Mouse (Mus musculus): ENCODE results near the gene Fhdc1. TPM values are rescaled to one million over a fixed set of nuclear protein-coding genes. Genes with fewer than 3 reads are reported as not detected.

Fhdc1 gene
- polyA plus RNA-seq, 1 experiment from 2014 or later = 6.3 TPM

DNA sequence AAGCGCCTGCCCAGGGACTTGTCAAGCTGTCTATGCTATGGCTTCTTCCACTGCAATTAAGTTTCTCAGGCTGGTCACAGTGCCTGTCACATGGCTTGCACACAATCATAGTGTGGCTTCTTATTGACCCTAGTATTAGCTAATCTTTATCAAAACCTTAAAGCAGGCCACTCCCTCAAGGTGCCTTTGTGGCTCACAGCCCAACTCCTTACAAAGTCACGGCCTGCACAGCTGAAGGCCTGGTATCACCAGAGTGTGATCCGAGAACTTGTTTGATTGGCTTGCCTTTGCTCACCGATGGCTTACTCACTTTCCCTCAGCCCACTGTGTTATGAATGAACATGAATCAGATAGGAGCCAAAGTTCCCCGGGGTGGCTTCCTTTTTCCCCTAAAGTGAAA lies 52.5 kb downstream of the Fhdc1 start:
- Histone ChIP-seq H3K4me2 (no peak overlapping the region), H3K27me3 (no peaks in the 10 kb centered on the region), H3K36me3 (no peaks in the 10 kb centered on the region), H3K9me3 (no peaks in the 10 kb centered on the region), H3K27ac (replicated peaks) (no peak overlapping the region), H3K4me1 (replicated peaks) (peaks cover 19% of the 10 kb centered on the region), H3K4me3 (no peak overlapping the region), H3K9ac (no peak overlapping the region)
- ATAC-seq (ENCODE audit: low read depth) = no peak
- 91% methylated on average over 5 of the region's 5 CpGs for WGBS

- ATAC-seq (ENCODE audit: low read depth) = no peak
- H3K4me2 ChIP-seq = no peak overlapping the region
- H3K9ac ChIP-seq = no peak overlapping the region
- H3K27me3 ChIP-seq = no peaks in the 10 kb centered on the region
- WGBS = 82% methylated on average over 5 of the region's 5 CpGs
- H3K4me1 ChIP-seq (replicated peaks) = no peaks in the 10 kb centered on the region; the same call in 1 of the 2 replicates
- no peaks in the 10 kb centered on the region for H3K9me3 ChIP-seq
- H3K27ac ChIP-seq (replicated peaks) = no peak overlapping the region
- no peaks in the 10 kb centered on the region for H3K36me3 ChIP-seq
- no peak overlapping the region for H3K4me3 ChIP-seq
These were observed 57.9 kb downstream of the Fhdc1 start for GRCm38 (mm10) chr3:84422340-84422739.

DNA sequence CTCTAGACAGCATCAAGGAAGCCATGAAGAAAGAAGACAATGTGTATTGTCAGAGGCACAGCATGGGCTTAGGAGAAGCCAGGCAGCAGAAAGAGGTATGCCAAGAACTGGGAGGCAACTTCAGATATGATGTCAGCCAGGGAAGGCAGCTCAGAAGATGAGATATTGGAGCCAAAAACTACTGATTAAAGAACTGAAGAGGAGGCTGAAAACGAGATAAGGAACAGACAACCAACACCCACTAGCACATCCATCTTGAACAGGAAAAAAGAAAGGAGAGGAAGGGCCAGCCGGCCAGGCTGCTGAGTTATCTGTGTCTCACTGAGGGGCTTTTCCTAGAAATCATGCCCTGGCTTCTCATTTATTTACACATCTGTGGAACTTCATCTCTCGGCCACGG lies 66.4 kb downstream of the Fhdc1 start:
- H3K4me2 ChIP-seq = no peak overlapping the region
- no peaks in the 10 kb centered on the region for H3K9me3 ChIP-seq
- no peak overlapping the region for H3K4me3 ChIP-seq
- WGBS = 76% methylated on average over 4 of the region's 4 CpGs
- no peak for ATAC-seq (ENCODE audit: low read depth)
- peaks cover 19% of the 10 kb centered on the region; the same call in 1 of the 2 replicates for H3K4me1 ChIP-seq (replicated peaks)
- H3K36me3 ChIP-seq = no peaks in the 10 kb centered on the region
- H3K27me3 ChIP-seq = no peaks in the 10 kb centered on the region; the same call in 1 of the 2 replicates
- no peak overlapping the region for H3K27ac ChIP-seq (replicated peaks)
- no peak overlapping the region for H3K9ac ChIP-seq

GRCm38 (mm10) chr3:84412920-84413319 lies 67.3 kb downstream of the Fhdc1 start:
- H3K36me3 ChIP-seq = no peaks in the 10 kb centered on the region
- H3K27ac ChIP-seq (replicated peaks) = no peak overlapping the region
- H3K4me2 ChIP-seq = no peak overlapping the region
- no peak for ATAC-seq (ENCODE audit: low read depth)
- no peaks in the 10 kb centered on the region; the same call in 1 of the 2 replicates for H3K27me3 ChIP-seq
- 21% methylated on average over 5 of the region's 5 CpGs for WGBS
- peaks cover 19% of the 10 kb centered on the region; the same call in 1 of the 2 replicates for H3K4me1 ChIP-seq (replicated peaks)
- H3K9ac ChIP-seq = no peak overlapping the region
- H3K4me3 ChIP-seq = no peak overlapping the region
- no peaks in the 10 kb centered on the region for H3K9me3 ChIP-seq

DNA sequence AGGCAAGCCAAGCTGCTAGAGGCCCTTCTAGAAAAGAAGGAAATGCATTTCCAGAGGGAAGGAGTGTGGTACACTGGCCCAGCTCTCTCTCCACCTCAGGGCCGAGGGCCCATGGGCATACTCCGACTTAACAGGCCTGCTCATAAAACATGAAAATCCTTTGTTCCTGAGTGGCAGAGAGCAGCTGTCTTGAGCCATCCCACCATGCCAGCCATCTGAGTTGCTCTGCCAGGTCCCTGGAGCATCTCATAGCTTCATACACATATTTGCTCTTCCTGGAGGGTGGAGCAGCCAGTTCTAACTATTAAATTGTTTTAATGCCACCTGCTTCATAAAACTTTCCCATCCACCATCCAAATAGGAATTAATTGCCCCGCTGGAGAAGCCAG lies 70.8 kb downstream of the Fhdc1 start:
- 67% methylated on average over 3 of the region's 3 CpGs for WGBS
- H3K9ac ChIP-seq = no peak overlapping the region

DNA sequence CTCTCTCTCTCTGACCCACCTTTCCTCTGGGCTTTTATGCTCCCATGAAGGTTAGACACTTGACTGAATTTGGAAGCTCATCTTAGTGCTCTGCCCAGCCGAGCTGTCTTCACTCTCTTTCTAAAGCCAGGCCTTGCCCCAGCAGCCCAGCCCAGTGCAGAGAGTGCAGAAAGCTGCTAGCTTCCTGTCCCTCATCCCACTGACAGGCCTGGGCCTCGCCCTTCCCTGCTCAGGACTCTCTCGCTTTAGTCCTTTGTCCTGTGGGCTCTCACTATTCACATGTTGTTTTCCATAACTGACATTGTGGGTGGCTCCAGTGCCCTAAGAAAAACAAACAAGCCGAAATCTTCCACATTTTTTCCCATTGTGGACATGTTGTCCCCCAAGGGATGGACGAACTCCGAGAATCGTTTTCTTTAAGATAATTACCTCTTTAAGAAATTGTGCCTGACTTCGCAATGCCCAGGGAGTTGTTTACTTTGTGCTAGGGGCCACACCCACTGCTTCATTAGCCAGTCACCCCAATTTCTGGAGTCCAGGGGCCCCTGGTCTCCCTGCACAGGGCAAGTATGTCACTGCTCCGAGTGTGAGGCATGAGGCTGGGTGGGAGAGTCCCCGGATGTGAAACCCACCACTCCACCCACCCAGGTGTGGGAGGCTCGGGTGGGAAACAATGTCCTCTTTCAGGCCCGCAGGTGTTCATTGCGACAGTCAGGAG lies 71.3 kb downstream of the Fhdc1 start:
- no peaks in the 10 kb centered on the region for H3K36me3 ChIP-seq
- WGBS = 61% methylated on average over 13 of the region's 13 CpGs
- no peak for ATAC-seq (ENCODE audit: low read depth)
- H3K9ac ChIP-seq = no peak overlapping the region
- H3K27me3 ChIP-seq = peaks cover 2% of the 10 kb centered on the region; the same call in 1 of the 2 replicates
- no peaks in the 10 kb centered on the region for H3K9me3 ChIP-seq
- peaks cover 30% of the 10 kb centered on the region for H3K4me1 ChIP-seq (replicated peaks)
- H3K4me2 ChIP-seq = no peak overlapping the region
- no peak overlapping the region for H3K27ac ChIP-seq (replicated peaks)
- H3K4me3 ChIP-seq = no peak overlapping the region

More for the DNA sequence above, 70.8 kb downstream of the Fhdc1 start:
- H3K4me1 ChIP-seq (replicated peaks) = peaks cover 25% of the 10 kb centered on the region
- H3K4me3 ChIP-seq = no peak overlapping the region
- H3K9me3 ChIP-seq = no peaks in the 10 kb centered on the region
- H3K4me2 ChIP-seq = no peak overlapping the region
- no peak overlapping the region for H3K27ac ChIP-seq (replicated peaks)
- no peaks in the 10 kb centered on the region; the same call in 1 of the 2 replicates for H3K27me3 ChIP-seq
- no peaks in the 10 kb centered on the region for H3K36me3 ChIP-seq
- no peak for ATAC-seq (ENCODE audit: low read depth)

DNA sequence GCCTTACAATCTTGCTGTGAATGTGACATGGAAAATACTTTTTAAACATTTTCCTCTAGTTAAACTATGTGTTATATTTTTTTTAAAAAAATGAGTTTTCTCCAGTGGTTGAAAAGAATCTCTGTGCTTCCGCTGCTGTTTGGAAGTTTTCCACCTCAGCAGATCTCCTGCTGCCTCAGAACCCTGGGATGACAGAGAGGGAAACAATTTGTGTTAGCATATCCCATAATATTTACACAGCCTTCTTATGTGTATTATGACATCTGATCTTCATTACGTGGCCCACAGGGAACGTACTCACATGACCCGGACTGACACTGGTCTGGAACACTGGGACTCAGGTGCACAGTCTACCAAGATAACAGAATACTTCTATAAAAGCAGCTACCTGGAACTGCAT lies 74.7 kb downstream of the Fhdc1 start:
- Histone ChIP-seq H3K27me3 (0 out of 2 replicates have a peak, but pooled peaks cover 3% of the 10 kb centered on the region), H3K4me3 (no peak overlapping the region), H3K36me3 (no peaks in the 10 kb centered on the region), H3K9ac (no peak overlapping the region), H3K27ac (replicated peaks) (no peak overlapping the region), H3K4me1 (replicated peaks) (peaks cover 17% of the 10 kb centered on the region), H3K9me3 (no peaks in the 10 kb centered on the region), H3K4me2 (no peak overlapping the region)
- ATAC-seq (ENCODE audit: low read depth) = no peak
- WGBS = 83% methylated on average over 4 of the region's 4 CpGs

GRCm38 (mm10) chr3:84403389-84403788 lies 76.8 kb downstream of the Fhdc1 start:
- peaks cover 17% of the 10 kb centered on the region for H3K4me1 ChIP-seq (replicated peaks)
- WGBS = 55% methylated on average over 5 of the region's 5 CpGs
- no peak overlapping the region for H3K27ac ChIP-seq (replicated peaks)
- H3K9ac ChIP-seq = no peak overlapping the region
- no peak for ATAC-seq (ENCODE audit: low read depth)
- H3K36me3 ChIP-seq = no peaks in the 10 kb centered on the region
- H3K4me2 ChIP-seq = no peak overlapping the region
- no peaks in the 10 kb centered on the region for H3K9me3 ChIP-seq
- H3K4me3 ChIP-seq = no peak overlapping the region
- 0 out of 2 replicates have a peak, but pooled peaks cover 3% of the 10 kb centered on the region for H3K27me3 ChIP-seq

DNA sequence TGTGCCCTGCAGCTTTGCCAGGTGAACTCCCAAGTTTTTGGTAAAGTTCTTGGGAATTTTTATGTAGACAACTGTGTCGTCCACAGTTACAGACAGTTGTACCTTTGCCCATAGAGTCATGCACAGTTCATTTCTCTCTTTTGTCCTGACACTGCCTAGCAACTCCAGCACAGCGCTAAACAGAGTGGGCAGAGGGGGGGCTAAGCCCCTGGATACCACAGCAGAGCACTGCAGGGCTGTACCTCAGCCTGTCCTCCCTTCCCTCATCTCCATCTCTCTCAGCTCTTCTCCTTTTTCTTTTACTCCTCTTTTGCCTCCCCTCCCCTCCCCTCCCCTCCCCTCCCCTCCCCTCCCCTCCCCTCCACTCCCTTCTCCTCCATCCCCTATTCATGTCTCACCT lies 77.5 kb downstream of the Fhdc1 start:
- ATAC-seq (ENCODE audit: low read depth) = 0 out of 2 replicates have a peak, but pooled peaks have one; percentile 51
- H3K4me1 ChIP-seq (replicated peaks) = peaks cover 17% of the 10 kb centered on the region
- H3K27me3 ChIP-seq = 0 out of 2 replicates have a peak, but pooled peaks cover 3% of the 10 kb centered on the region
- H3K27ac ChIP-seq (replicated peaks) = no peak overlapping the region
- no peaks in the 10 kb centered on the region for H3K9me3 ChIP-seq
- H3K9ac ChIP-seq = no peak overlapping the region
- 14% methylated on average over 2 of the region's 2 CpGs for WGBS
- no peak overlapping the region for H3K4me2 ChIP-seq
- no peaks in the 10 kb centered on the region for H3K36me3 ChIP-seq
- H3K4me3 ChIP-seq = no peak overlapping the region

- Histone ChIP-seq H3K36me3 (no peaks in the 10 kb centered on the region), H3K27me3 (no peaks in the 10 kb centered on the region)
- 34% methylated on average over 4 of the region's 4 CpGs for WGBS
These were observed 82.3 kb downstream of the Fhdc1 start for GRCm38 (mm10) chr3:84397976-84398375.

DNA sequence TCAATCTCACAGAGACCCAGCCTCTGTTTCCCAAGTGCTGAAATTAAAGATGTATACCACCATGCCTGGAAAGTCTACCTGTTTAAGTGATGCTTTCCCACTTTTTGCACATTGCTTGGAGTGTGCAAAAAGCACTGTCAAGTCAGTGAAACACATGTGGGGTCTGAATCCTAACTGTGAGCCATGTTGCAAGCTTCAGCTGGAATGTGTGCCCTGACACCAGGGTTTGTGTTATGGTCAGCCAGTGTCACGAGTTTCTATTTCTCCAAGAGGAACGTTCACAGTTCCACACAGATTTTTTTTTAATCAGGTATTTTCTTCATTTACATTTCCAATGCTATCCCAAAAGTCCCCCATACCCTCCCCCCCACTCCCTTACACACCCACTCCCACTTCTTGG lies 84.0 kb downstream of the Fhdc1 start:
- Histone ChIP-seq H3K4me1 (replicated peaks) (no peaks in the 10 kb centered on the region; the same call in 1 of the 2 replicates), H3K27me3 (no peaks in the 10 kb centered on the region), H3K4me2 (no peak overlapping the region), H3K36me3 (no peaks in the 10 kb centered on the region), H3K27ac (replicated peaks) (no peak overlapping the region), H3K4me3 (no peak overlapping the region), H3K9me3 (no peaks in the 10 kb centered on the region), H3K9ac (no peak overlapping the region)
- WGBS = 81% methylated on average over 2 of the region's 2 CpGs
- no peak for ATAC-seq (ENCODE audit: low read depth)

More at GRCm38 (mm10) chr3:84397976-84398375, 82.3 kb downstream of the Fhdc1 start:
- Histone ChIP-seq H3K9me3 (no peaks in the 10 kb centered on the region), H3K27ac (replicated peaks) (peak overlapping the region; percentile 70), H3K9ac (no peak overlapping the region), H3K4me3 (no peak overlapping the region), H3K4me2 (no peak overlapping the region), H3K4me1 (replicated peaks) (no peaks in the 10 kb centered on the region; the same call in 1 of the 2 replicates)
- peak; percentile 69; the same call in 1 of the 2 replicates for ATAC-seq (ENCODE audit: low read depth)

GRCm38 (mm10) chr3:84395840-84396239 lies 84.4 kb downstream of the Fhdc1 start:
- Histone ChIP-seq H3K4me3 (no peak overlapping the region), H3K4me1 (replicated peaks) (no peaks in the 10 kb centered on the region; the same call in 1 of the 2 replicates), H3K9ac (no peak overlapping the region), H3K27me3 (no peaks in the 10 kb centered on the region), H3K36me3 (no peaks in the 10 kb centered on the region), H3K27ac (replicated peaks) (no peak overlapping the region), H3K4me2 (no peak overlapping the region), H3K9me3 (no peaks in the 10 kb centered on the region)
- no peak for ATAC-seq (ENCODE audit: low read depth)

All from neural tube, embryonic 13.5 days (tissue).